8 mouse cellular contexts compared by ENCODE assay signal in the genomic region with DNA sequence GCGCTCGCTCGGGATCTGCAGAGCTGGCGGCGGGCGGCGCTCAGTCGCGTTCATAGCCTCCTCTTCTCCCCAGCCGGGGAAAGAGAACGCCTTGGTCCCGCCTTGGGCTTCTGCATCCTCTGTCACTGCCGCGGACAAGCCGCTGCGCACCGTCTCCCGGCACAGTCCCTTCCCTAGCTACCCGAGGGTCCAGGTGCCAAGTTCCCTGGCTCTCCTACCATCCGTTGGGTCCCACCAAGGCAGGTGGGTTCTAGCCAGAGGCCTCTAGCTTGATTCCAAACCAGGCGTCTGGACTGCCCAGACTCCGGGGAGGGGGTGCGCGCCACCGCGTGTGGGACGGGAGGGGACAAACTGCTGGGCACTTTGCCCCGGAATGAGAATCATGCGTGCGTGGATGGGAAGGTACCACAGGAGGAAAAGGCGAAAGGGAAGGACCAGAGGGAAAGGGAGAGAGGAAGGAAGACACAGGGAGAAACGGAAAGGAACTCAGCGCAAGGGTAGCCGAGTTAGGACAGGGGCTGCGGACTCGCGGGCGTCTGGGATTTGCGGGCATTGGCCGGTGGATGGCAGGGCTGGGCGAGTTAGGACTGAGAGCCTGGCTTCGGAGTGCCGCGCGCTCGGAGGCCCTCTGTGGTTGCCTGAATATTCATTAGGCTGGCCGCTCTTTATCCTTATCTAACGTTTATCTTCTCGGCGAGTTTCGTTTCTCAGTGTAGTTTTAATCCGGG. TPM values are rescaled to one million over a fixed set of nuclear protein-coding genes. Genes with fewer than 3 reads are reported as not detected.
A peak's percentile ranks its signal among the peaks of the same experiment; 100 is the strongest.
DNase-seq lines count a peak whose midpoint lies in the region; ATAC-seq and TF ChIP-seq lines count a peak whose summit lies in the region.

Pax2 (plus strand) TSS at position 353 of the 728 bp plus-strand sequence.

- H3K4me1 ChIP-seq in forebrain, postnatal 0 days (ENCODE audit: insufficient read depth) = no peaks in the 10 kb centered on the region
- no peaks in the 10 kb centered on the region; the same call in 1 of the 2 replicates for H3K4me1 ChIP-seq in kidney, adult 2 months (ENCODE audit: control insufficient read depth, insufficient read depth, low read length)
- H3K4me1 ChIP-seq in midbrain, embryonic 16.5 days (ENCODE audit: control insufficient read depth, insufficient read depth, low read length) = peaks cover 9% of the 10 kb centered on the region

- WGBS in forebrain, postnatal 0 days = 3% methylated on average over 49 of the region's 52 CpGs
- under 1% methylated on average over 52 of the region's 52 CpGs for WGBS in kidney, adult 2 months
- under 1% methylated on average over 51 of the region's 52 CpGs for WGBS in midbrain, embryonic 16.5 days

- peak within 1 kb of the TSS; percentile 44 for H3K4me2 ChIP-seq in forebrain, postnatal 0 days (ENCODE audit: low read depth)
- H3K4me2 ChIP-seq in midbrain, embryonic 16.5 days (ENCODE audit: low read length) = peak within 1 kb of the TSS; percentile 42

- peak; percentile 60 for DNase-seq in retina, embryonic 14.5 days (ENCODE audit: low spot score)
- no peak for DNase-seq in retina, postnatal 1 day
- DNase-seq in forebrain, postnatal 0 days = no peak
- DNase-seq in kidney, adult 2 months = peak; percentile 80
- no peak for DNase-seq in ovary, adult 18-20 months (ENCODE audit: low spot score)
- no peak for DNase-seq in urinary bladder, postnatal 25 days (ENCODE audit: low spot score)

- no peak for TF ChIP-seq CTCF in forebrain, postnatal 0 days (IDR thresholded peaks at IDR 0.05; ENCODE audit: low read depth)
- no peak for TF ChIP-seq CTCF in kidney, adult 2 months (conservative IDR thresholded peaks at IDR 0.05; ENCODE audit: insufficient read depth, insufficient read length, low read depth, low read length)

- H3K27ac ChIP-seq in forebrain, postnatal 0 days (ENCODE audit: low read depth, low read length) = no peak within 1 kb of the TSS
- H3K27ac ChIP-seq in kidney, adult 2 months (ENCODE audit: insufficient read depth, low read depth, low read length) = peak within 1 kb of the TSS; percentile 99
- no peak within 1 kb of the TSS for H3K27ac ChIP-seq in midbrain, embryonic 16.5 days (ENCODE audit: low read length)

- TF ChIP-seq POLR2A in kidney, adult 2 months (IDR thresholded peaks at IDR 0.05; ENCODE audit: low read depth, low read length) = no peak

- 0 out of 2 replicates have a peak, but pooled peaks have one; percentile 14 for ATAC-seq in forebrain, postnatal 0 days
- no peak for ATAC-seq in midbrain, embryonic 16.5 days
- ATAC-seq in cerebellum, adult (ENCODE audit: insufficient number of reproducible peaks, low FRiP score, low TSS enrichment) = no peak

- peaks cover 70% of the 10 kb centered on the region for H3K27me3 ChIP-seq in forebrain, postnatal 0 days (ENCODE audit: insufficient read depth, low read length)
- H3K27me3 ChIP-seq in kidney, adult 2 months (replicated peaks; ENCODE audit: control insufficient read depth, insufficient read depth, low read length) = no peaks in the 10 kb centered on the region
- peaks cover 51% of the 10 kb centered on the region for H3K27me3 ChIP-seq in midbrain, embryonic 16.5 days (ENCODE audit: control insufficient read depth, insufficient read depth, low read depth, low read length)

- peak within 1 kb of the TSS; percentile 25 for H3K4me3 ChIP-seq in forebrain, postnatal 0 days (ENCODE audit: low read depth, low read length)
- peak within 1 kb of the TSS; percentile 98 for H3K4me3 ChIP-seq in kidney, adult 2 months (ENCODE audit: insufficient read depth, low read depth, low read length)
- peak within 1 kb of the TSS; percentile 17 for H3K4me3 ChIP-seq in midbrain, embryonic 16.5 days (ENCODE audit: low read depth, low read length)

- no peaks in the 10 kb centered on the region for H3K36me3 ChIP-seq in forebrain, postnatal 0 days (ENCODE audit: insufficient read depth)
- H3K36me3 ChIP-seq in kidney, adult 2 months (ENCODE audit: control insufficient read depth, insufficient read depth, low read length) = no peaks in the 10 kb centered on the region
- no peaks in the 10 kb centered on the region for H3K36me3 ChIP-seq in midbrain, embryonic 16.5 days (ENCODE audit: control insufficient read depth, insufficient read depth, low read length)

- no peak within 1 kb of the TSS for H3K9ac ChIP-seq in forebrain, postnatal 0 days
- no peak within 1 kb of the TSS for H3K9ac ChIP-seq in midbrain, embryonic 16.5 days (ENCODE audit: low read depth, low read length)

- H3K9me3 ChIP-seq in forebrain, postnatal 0 days (ENCODE audit: low read length) = no peaks in the 10 kb centered on the region
- H3K9me3 ChIP-seq in midbrain, embryonic 16.5 days (replicated peaks; ENCODE audit: control insufficient read depth, low read length, poor library complexity, severe bottlenecking) = no peaks in the 10 kb centered on the region

RNA-seq across cellular contexts. Expression of gene Pax2, which starts in this region (rescaled TPM):
- 0.05 TPM in 1 of 2 replicates, not detected in the other for total RNA-seq in forebrain, postnatal 0 days (2014; rRNA removed)
- 0.06 TPM in 2 replicates for polyA plus RNA-seq in forebrain, postnatal 0 days (2015; fragmentation: Nextera tagmentation; extraction: Ambion mirVana)
- 25.8 and 29.7 TPM in 2 replicates for polyA plus RNA-seq in kidney, adult 2 months (2012; rRNA removed)
- polyA plus RNA-seq in midbrain, embryonic 16.5 days (2015; fragmentation: Nextera tagmentation; extraction: Ambion mirVana) = 0.33 and 0.41 TPM in 2 replicates

Comparison
In these comparisons a context has a peak if more than half of its experiments do, and no peak if none do; other contexts are left out.
1. RNA of gene Pax2 (polyA plus RNA-seq): 25.8 to 29.7 TPM in kidney, adult 2 months; 0.33 to 0.41 TPM in midbrain, embryonic 16.5 days and 0.06 TPM in forebrain, postnatal 0 days; every median in the first group is over 10 times any median in the second.
2. DNase-seq: peak in retina, embryonic 14.5 days (single experiment) and kidney, adult 2 months (single experiment); none in retina, postnatal 1 day (single experiment), forebrain, postnatal 0 days (single experiment), ovary, adult 18-20 months (single experiment) and urinary bladder, postnatal 25 days (single experiment).
3. Peak in ATAC-seq, H3K4me3 ChIP-seq and H3K4me2 ChIP-seq in forebrain, postnatal 0 days; RNA of the gene not detected or under 1 TPM.
4. H3K4me3 ChIP-seq: peak in every context shown above with its lines; median percentile 98 in kidney, adult 2 months; 25 in forebrain, postnatal 0 days; 17 in midbrain, embryonic 16.5 days.